Mouse (Mus musculus) right cerebral cortex, postnatal 4 days (tissue): Measurements from ENCODE around the gene Gns.

Experiments
- DNase-seq: peaks from one replicate; pipeline ENCODE4 v3.0.0-alpha.2; 2022

The Gns gene

GRCm38 (mm10) chr10:121409717-121410116, 44.8 kb downstream of the Gns start:
- peak; percentile 29 for DNase-seq

- DNase-seq, result no peak
These were observed 47.0 kb downstream of the Gns start for GRCm38 (mm10) chr10:121411721-121412455.

- no peak for DNase-seq
These were observed 47.9 kb downstream of the Gns start for GRCm38 (mm10) chr10:121412824-121413223.

GRCm38 (mm10) chr10:121414127-121414526, 49.2 kb downstream of the Gns start:
- no peak for DNase-seq

GRCm38 (mm10) chr10:121418835-121419234, 53.9 kb downstream of the Gns start:
- DNase-seq, result no peak

- no peak for DNase-seq
These were observed 55.0 kb downstream of the Gns start for GRCm38 (mm10) chr10:121419640-121420470.

GRCm38 (mm10) chr10:121421023-121421422, 56.1 kb downstream of the Gns start:
- no peak for DNase-seq

GRCm38 (mm10) chr10:121421657-121422290, 56.9 kb downstream of the Gns start:
- no peak for DNase-seq

- DNase-seq, result no peak
These were observed 57.4 kb downstream of the Gns start for GRCm38 (mm10) chr10:121422294-121422693.

- no peak for DNase-seq
These were observed 58.9 kb downstream of the Gns start for GRCm38 (mm10) chr10:121423541-121424349.

GRCm38 (mm10) chr10:121424455-121424854, 59.6 kb downstream of the Gns start:
- DNase-seq, result no peak

GRCm38 (mm10) chr10:121425079-121425478, 60.2 kb downstream of the Gns start:
- DNase-seq, result no peak

- DNase-seq, result no peak
These were observed 60.7 kb downstream of the Gns start for GRCm38 (mm10) chr10:121425506-121426025.

- no peak for DNase-seq
These were observed 61.7 kb downstream of the Gns start for GRCm38 (mm10) chr10:121426458-121427070.

- peak; percentile 42 for DNase-seq
These were observed 62.2 kb downstream of the Gns start for GRCm38 (mm10) chr10:121427136-121427535.

- no peak for DNase-seq
These were observed 63.3 kb downstream of the Gns start for GRCm38 (mm10) chr10:121428011-121428711.

- DNase-seq, result no peak
These were observed 64.2 kb downstream of the Gns start for GRCm38 (mm10) chr10:121429089-121429488.

- DNase-seq, result no peak
These were observed 64.7 kb downstream of the Gns start for GRCm38 (mm10) chr10:121429581-121429980.

- no peak for DNase-seq
These were observed 65.2 kb downstream of the Gns start for GRCm38 (mm10) chr10:121429981-121430682.

- DNase-seq, result no peak
These were observed 66.1 kb downstream of the Gns start for GRCm38 (mm10) chr10:121430764-121431540.
